Mouse (Mus musculus) hindbrain, postnatal 0 days (tissue): ENCODE measurements around the gene Wasf3. TPM values are rescaled to one million over a fixed set of nuclear protein-coding genes. Genes with fewer than 3 reads are reported as not detected.
A peak's percentile ranks its signal among the peaks of the same experiment; 100 is the strongest.
"Not testable (repeated sequence)": the region's sequence is repeated elsewhere in the genome, so short reads cannot be mapped to it uniquely, and the experiment has no call there.

Experiments used
- ATAC-seq: fragments of 200-750 bp; cut with Nextera tagmentation; 2 replicates; pipeline ENCODE4 v1.8.0; 2017; ENCODE audit warnings: mild to moderate bottlenecking, moderate TSS enrichment, moderate library complexity
- DNase-seq: peaks from one replicate; pipeline ENCODE4 v3.0.0-alpha.2; 2015; ENCODE audit warnings: low spot score
- H3K27ac ChIP-seq: fragments of 300-500 bp; sonication (generic); 2 replicates; pipeline ENCODE4 v1.5.1; 2014; ENCODE audit warnings: mild to moderate bottlenecking
- H3K27me3 ChIP-seq: fragments of 300-500 bp; sonication (generic); 2 replicates; pipeline ENCODE4 v1.6.1; 2014; ENCODE audit warnings: low read length, mixed read lengths; ENCODE audit not compliant: insufficient read depth
- H3K36me3 ChIP-seq: fragments of 300-500 bp; sonication (generic); 2 replicates; pipeline ENCODE4 v1.6.1; 2014; ENCODE audit warnings: low read length, mixed read lengths; ENCODE audit not compliant: insufficient read depth
- H3K4me1 ChIP-seq: fragments of 300-500 bp; sonication (generic); 2 replicates; pipeline ENCODE4 v1.6.1; 2014; ENCODE audit warnings: antibody characterized with exemption, low read length, mixed read lengths; ENCODE audit not compliant: insufficient read depth
- H3K4me2 ChIP-seq: fragments of 300-500 bp; sonication (generic); 2 replicates; pipeline ENCODE4 v1.6.1; 2014; ENCODE audit warnings: low read depth, mild to moderate bottlenecking, low read length, moderate library complexity, mixed read lengths
- H3K4me3 ChIP-seq: fragments of 300-500 bp; sonication (generic); 2 replicates; pipeline ENCODE4 v1.5.1; 2014; ENCODE audit warnings: low read length
- H3K9ac ChIP-seq: fragments of 300-500 bp; sonication (generic); replicated peaks from 2 replicates; pipeline ENCODE4 v1.6.1; 2014; ENCODE audit warnings: mild to moderate bottlenecking, low read length, moderate library complexity, mixed read lengths
- H3K9me3 ChIP-seq: fragments of 300-500 bp; sonication (generic); 2 replicates; pipeline ENCODE4 v1.6.1; 2016; ENCODE audit warnings: low read length, mixed read lengths
- CTCF ChIP-seq: IDR thresholded peaks from 2 replicates; pipeline ENCODE4 v1.5.1; 2016; ENCODE audit warnings: antibody characterized with exemption, control low read depth, low read depth
- WGBS: fragments of 180-500 bp; shearing (Covaris S2); extraction: QIAGEN DNeasy Blood & Tissue Kit; methylation state at CpG from one replicate; pipeline ENCODE4 v1.1.7; 2014; 5-methylcytosine and 5-hydroxymethylcytosine counted together
- polyA plus RNA-seq: library from polyadenylated mRNA; unstranded; fragments of >200 nt; fragmentation: Nextera tagmentation; extraction: Ambion mirVana; gene quantifications from 2 replicates; pipeline ENCODE4 v1.2.1, GENCODE M21; 2015
- total RNA-seq: library from RNA; depleted of rRNA; stranded (reverse); fragments of >200 nt; gene quantifications from 2 replicates; pipeline ENCODE4 v1.2.3, GENCODE M21; 2014

Wasf3 gene
- total and polyA plus RNA-seq, 2 experiments from 2014 or later, result 17.0 to 38.6 TPM

DNA sequence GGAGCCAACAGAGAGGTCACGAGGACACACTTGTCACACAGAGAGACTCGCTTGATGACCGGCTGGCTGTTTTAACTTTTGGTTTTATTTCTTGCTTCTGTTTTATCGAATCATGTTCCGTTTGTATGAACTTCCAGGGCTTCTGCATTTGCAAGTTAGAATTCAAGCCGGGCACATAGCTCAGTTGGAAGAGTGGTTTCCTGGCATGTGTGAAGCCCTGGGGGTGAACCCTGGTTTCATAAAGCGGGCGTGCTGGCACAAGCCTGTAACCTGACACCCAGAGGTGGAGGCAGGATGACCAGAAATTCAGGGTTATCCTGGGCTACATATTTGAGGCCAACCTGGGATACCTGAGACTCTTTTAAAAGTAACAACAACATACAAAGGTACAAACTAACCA, 76.8 kb downstream of the Wasf3 start:
- H3K27ac ChIP-seq, result no peak overlapping the region
- no peaks in the 10 kb centered on the region for H3K9me3 ChIP-seq
- no peak for TF ChIP-seq CTCF
- no peak overlapping the region for H3K9ac ChIP-seq
- 78% methylated on average over 8 of the region's 8 CpGs for WGBS
- no peaks in the 10 kb centered on the region for H3K27me3 ChIP-seq
- no peak for ATAC-seq
- H3K4me3 ChIP-seq, result no peak overlapping the region
- DNase-seq, result no peak
- H3K36me3 ChIP-seq, result peaks cover 16% of the 10 kb centered on the region
- H3K4me2 ChIP-seq, result no peak overlapping the region
- H3K4me1 ChIP-seq, result no peaks in the 10 kb centered on the region

- no peak for DNase-seq
- Histone ChIP-seq H3K27me3 (no peaks in the 10 kb centered on the region), H3K4me1 (no peaks in the 10 kb centered on the region), H3K27ac (no peak overlapping the region), H3K4me2 (no peak overlapping the region), H3K9ac (no peak overlapping the region), H3K4me3 (no peak overlapping the region), H3K36me3 (peaks cover 29% of the 10 kb centered on the region; the same call in 1 of the 2 replicates), H3K9me3 (no peaks in the 10 kb centered on the region)
- WGBS, result 93% methylated on average over 19 of the region's 19 CpGs
- ATAC-seq, result no peak
- no peak for TF ChIP-seq CTCF
These were observed 81.9 kb downstream of the Wasf3 start for GRCm38 (mm10) chr5:146466663-146467062.

DNA sequence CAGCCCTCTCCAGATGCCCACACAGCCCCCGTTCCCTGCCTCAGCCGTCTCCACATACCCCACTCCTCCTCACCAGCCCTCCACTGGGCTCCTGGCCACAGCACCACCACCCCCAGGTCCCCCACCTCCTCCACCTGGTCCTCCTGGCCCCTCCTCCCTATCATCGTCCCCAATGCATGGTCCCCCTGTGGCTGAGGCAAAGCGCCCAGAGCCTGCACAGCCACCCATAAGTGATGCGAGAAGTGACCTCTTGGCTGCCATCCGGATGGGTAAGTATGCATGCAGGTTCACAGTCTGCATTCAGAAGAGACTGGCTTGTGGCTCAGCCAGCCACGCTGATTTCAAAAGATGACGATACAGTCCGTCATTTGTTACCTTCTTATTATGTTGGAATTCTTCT, 83.5 kb downstream of the Wasf3 start:
- peak; percentile 22 for DNase-seq
- Histone ChIP-seq H3K36me3 (peaks cover 21% of the 10 kb centered on the region; the same call in 1 of the 2 replicates), H3K4me1 (no peaks in the 10 kb centered on the region), H3K4me2 (no peak overlapping the region), H3K9ac (no peak overlapping the region), H3K4me3 (no peak overlapping the region), H3K27ac (no peak overlapping the region), H3K27me3 (no peaks in the 10 kb centered on the region), H3K9me3 (no peaks in the 10 kb centered on the region)
- peak; percentile 69 for ATAC-seq
- TF ChIP-seq CTCF, result no peak
- 67% methylated on average over 9 of the region's 9 CpGs for WGBS

DNA sequence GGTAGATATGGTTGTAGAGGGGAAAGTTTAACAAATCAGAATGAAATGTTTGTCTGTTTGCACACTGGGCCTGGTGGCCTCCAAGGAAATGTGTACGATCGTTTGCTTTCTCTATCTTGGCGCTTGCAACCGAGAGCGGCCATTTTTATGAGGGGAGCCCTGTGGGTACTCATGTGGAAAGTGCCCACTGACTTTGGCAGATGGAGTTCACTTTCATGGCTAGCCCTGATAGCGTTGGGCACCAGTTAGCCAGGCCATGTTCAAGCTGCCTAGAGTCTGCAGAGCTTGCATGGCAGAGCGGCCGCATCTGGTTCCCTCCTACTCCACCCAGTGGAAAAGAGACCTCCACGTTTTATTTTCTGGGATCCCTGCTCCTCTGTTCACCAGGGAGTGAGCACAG, 86.0 kb downstream of the Wasf3 start:
- Histone ChIP-seq H3K36me3 (peaks cover 21% of the 10 kb centered on the region; the same call in 1 of the 2 replicates), H3K9ac (no peak overlapping the region), H3K4me3 (no peak overlapping the region), H3K27ac (no peak overlapping the region), H3K9me3 (no peaks in the 10 kb centered on the region), H3K4me2 (no peak overlapping the region), H3K4me1 (no peaks in the 10 kb centered on the region), H3K27me3 (no peaks in the 10 kb centered on the region)
- no peak for ATAC-seq
- DNase-seq, result no peak
- TF ChIP-seq CTCF, result no peak
- 88% methylated on average over 9 of the region's 9 CpGs for WGBS

GRCm38 (mm10) chr5:146471311-146471710, 86.5 kb downstream of the Wasf3 start:
- no peaks in the 10 kb centered on the region for H3K9me3 ChIP-seq
- ATAC-seq, result no peak
- no peak for TF ChIP-seq CTCF

DNA sequence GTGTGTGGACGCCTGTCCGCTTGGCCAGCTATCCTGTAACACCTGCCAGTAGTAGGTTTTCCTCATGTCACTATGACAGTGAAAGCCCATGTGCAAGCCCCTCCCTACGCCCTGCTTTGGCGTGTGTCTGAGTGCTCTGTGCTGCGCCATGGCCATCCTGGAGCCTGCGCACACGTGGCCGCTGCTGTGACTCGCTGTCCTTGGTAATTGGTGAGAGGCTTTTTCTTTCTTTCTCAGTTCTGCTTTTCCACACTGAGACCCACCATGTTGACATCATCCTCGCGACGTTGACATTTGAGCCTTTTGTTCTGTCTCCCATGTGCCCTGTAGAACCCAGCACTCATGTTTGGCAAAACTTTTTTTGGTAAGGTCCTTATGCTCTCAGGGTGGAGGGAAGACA, 87.0 kb downstream of the Wasf3 start:
- no peak overlapping the region for H3K4me2 ChIP-seq
- no peaks in the 10 kb centered on the region for H3K4me1 ChIP-seq
- ATAC-seq, result no peak
- TF ChIP-seq CTCF, result no peak
- peaks cover 19% of the 10 kb centered on the region; the same call in 1 of the 2 replicates for H3K36me3 ChIP-seq
- no peak overlapping the region for H3K9ac ChIP-seq
- H3K27me3 ChIP-seq, result no peaks in the 10 kb centered on the region
- DNase-seq, result no peak
- no peak overlapping the region for H3K4me3 ChIP-seq
- 94% methylated on average over 12 of the region's 12 CpGs for WGBS
- no peak overlapping the region for H3K27ac ChIP-seq
- H3K9me3 ChIP-seq, result no peaks in the 10 kb centered on the region

More at GRCm38 (mm10) chr5:146471311-146471710, 86.5 kb downstream of the Wasf3 start:
- Histone ChIP-seq H3K4me3 (no peak overlapping the region), H3K36me3 (peaks cover 21% of the 10 kb centered on the region; the same call in 1 of the 2 replicates), H3K27ac (no peak overlapping the region), H3K4me1 (no peaks in the 10 kb centered on the region), H3K4me2 (no peak overlapping the region), H3K27me3 (no peaks in the 10 kb centered on the region), H3K9ac (no peak overlapping the region)
- no peak for DNase-seq
- 90% methylated on average over 5 of the region's 5 CpGs for WGBS

DNA sequence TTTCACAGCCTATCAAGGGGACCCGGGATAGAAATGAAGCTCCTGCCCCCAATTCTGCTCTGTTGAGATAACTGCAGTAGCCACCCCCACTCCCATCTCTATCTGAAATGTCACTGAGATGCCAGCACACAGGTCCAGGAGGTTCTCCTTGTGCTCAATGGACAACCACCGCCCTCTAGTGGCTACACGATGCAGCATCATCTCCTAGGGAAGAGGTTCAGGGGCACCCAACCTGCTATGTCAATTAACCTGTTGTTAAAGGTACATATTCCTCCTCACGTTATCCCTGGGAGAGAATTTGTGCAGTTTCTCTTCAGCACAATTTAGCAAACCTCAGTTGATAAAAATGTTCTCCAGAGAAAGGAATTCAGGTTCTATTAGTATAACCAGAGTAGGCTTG, 94.8 kb downstream of the Wasf3 start:
- not testable (repeated sequence) for ATAC-seq, H3K9me3 ChIP-seq, H3K4me2 ChIP-seq, H3K4me3 ChIP-seq, DNase-seq, H3K27ac ChIP-seq, H3K27me3 ChIP-seq, H3K9ac ChIP-seq, H3K4me1 ChIP-seq, H3K36me3 ChIP-seq
- WGBS, result 8% methylated on average over 4 of the region's 4 CpGs
- TF ChIP-seq CTCF, result peak; percentile 75

GRCm38 (mm10) chr5:146481665-146482064, 96.9 kb downstream of the Wasf3 start, which contains the start of gene Gm6408:
Gm6408 (plus strand) TSS chr5:146481965.
- not testable (repeated sequence) for H3K4me3 ChIP-seq, H3K9ac ChIP-seq, H3K27me3 ChIP-seq, ATAC-seq, DNase-seq, H3K36me3 ChIP-seq, H3K4me2 ChIP-seq, H3K27ac ChIP-seq, H3K9me3 ChIP-seq, H3K4me1 ChIP-seq
- 100% methylated on average over 1 of the region's 3 CpGs for WGBS
